Mouse (Mus musculus): ENCODE measurements around the gene Isy1.

DNA sequence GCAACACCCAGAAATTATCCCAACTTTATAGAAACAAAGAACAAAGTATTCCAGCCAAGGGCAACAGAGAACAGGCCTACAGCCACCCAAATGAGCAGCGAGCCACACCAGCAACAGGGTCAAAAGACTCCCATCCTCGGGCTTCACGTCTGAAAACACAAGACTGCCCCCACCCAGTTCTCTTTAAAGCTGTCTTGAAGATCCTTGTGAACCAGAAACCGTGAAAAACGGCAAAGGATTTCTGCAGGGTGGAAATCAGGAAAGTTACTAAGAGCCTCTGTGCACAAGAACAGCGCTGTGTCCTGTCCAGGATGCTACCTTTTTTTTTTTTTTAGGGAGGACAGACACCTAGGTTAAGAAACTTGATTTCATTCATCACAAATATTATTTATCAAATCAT is 28.3 kb downstream of the Isy1 start:
- no peak for TF ChIP-seq CTCF (IDR thresholded peaks at IDR 0.05)
- no peak for TF ChIP-seq POLR2A (IDR thresholded peaks at IDR 0.05; ENCODE audit: insufficient read depth, low read depth, low read length)
- TF ChIP-seq EP300 (IDR thresholded peaks at IDR 0.05; ENCODE audit: insufficient read depth, low read depth, low read length), result no peak
